In the genomic region with DNA sequence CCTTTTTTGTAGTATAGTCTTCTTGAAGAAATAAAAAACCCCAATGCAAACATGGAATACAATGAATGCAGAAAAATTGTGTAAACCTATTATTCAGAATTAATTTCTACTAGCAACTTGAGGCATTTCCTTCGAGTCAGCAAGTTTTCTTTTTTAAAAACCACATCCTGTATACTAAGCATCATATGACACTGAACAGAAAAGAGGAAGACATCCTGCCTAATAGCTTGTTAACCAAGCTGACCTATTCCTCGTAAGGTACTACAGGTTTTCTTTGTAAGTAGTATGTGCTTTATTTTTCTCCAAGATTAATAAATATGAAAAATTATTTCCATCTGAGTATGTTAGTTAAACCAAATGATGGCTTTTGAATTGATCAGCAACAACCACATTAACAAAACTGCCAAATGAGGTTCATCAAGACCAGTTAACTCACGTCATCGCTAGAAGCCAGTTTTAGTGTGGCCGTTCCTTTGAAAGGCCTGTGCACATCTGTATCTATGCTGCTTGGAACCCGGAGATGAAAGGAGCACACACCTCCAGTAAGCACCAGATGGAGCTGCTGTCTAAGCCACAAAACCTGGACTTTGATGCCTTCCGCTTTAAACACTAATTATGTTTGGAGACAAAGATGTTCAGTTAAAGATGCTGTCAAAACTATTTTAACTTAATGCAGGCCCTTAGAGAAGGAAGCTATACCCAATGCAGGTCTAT, we compare ENCODE assay signal across 8 mouse cellular contexts.
DNase-seq lines count a peak whose midpoint lies in the region; TF ChIP-seq lines count a peak whose summit lies in the region.

No protein-coding gene starts in this region.

- H3K27ac ChIP-seq in left cerebral cortex, adult 2 months, result no peak overlapping the region

- DNase-seq in layer of hippocampus, adult 11-12 months (ENCODE audit: low spot score), result peak; percentile 63
- DNase-seq in layer of hippocampus, postnatal 25 days (ENCODE audit: extremely low spot score in 1 of 2, low spot score in 1 of 2), result no peak
- peak; percentile 80 for DNase-seq in MN1 (ENCODE audit: low spot score)
- DNase-seq in cerebellum, postnatal 36 days, result peak; percentile 43 to 58
- peak; percentile 26 to 56 for DNase-seq in heart, postnatal 14 days
- DNase-seq in left cerebral cortex, adult 2 months (ENCODE audit: extremely low spot score in 1 of 2, low spot score in 2 of 2), result peak; percentile 33 to 35
- peak; percentile 79 for DNase-seq in naive thymus-derived CD4-positive, alpha-beta T cell, adult 2 months (ENCODE audit: low read depth)
- DNase-seq in urinary bladder, postnatal 4 days (ENCODE audit: low spot score in 2 of 2), result no peak

- intact Hi-C loops in heart, postnatal 14 days (cut with DNase I), result loop anchor here (2.0 kb wide), 2 partner anchors 152 to 242 kb away; no protein-coding TSS in a partner anchor
- intact Hi-C loops in left cerebral cortex, adult 2 months (cut with DNase I), result loop anchor here (1.0 to 5.0 kb wide), 5 partner anchors 52 to 358 kb away; no protein-coding TSS in a partner anchor

- H3K4me3 ChIP-seq in left cerebral cortex, adult 2 months, result no peak overlapping the region

- peak; percentile 80 for TF ChIP-seq CTCF in left cerebral cortex, adult 2 months (IDR thresholded peaks at IDR 0.05)

Comparison
In these comparisons a context has a peak if more than half of its experiments do, and no peak if none do; other contexts are left out.
1. DNase-seq: peak in layer of hippocampus, adult 11-12 months (single experiment), MN1 (single experiment), cerebellum, postnatal 36 days (2 of 2), heart, postnatal 14 days (2 of 2), left cerebral cortex, adult 2 months (2 of 2) and naive thymus-derived CD4-positive, alpha-beta T cell, adult 2 months (single experiment); none in layer of hippocampus, postnatal 25 days (0 of 2) and urinary bladder, postnatal 4 days (0 of 2).